Mouse (Mus musculus): Measurements from ENCODE around the gene Kirrel2. TPM values are rescaled to one million over a fixed set of nuclear protein-coding genes. Genes with fewer than 3 reads are reported as not detected.

Kirrel2 gene
- polyA plus RNA-seq, 1 experiment from 2014 or later: 0.73 TPM

- H3K27ac ChIP-seq (ENCODE audit: low read length): no peak overlapping the region
- peaks cover 27% of the 10 kb centered on the region for H3K4me1 ChIP-seq (ENCODE audit: control insufficient read depth, insufficient read depth, low read length)
- WGBS: under 1% methylated on average over 31 of the region's 31 CpGs
- peaks cover 70% of the 10 kb centered on the region for H3K27me3 ChIP-seq (ENCODE audit: control insufficient read depth, insufficient read depth, low read depth, low read length)
- H3K4me2 ChIP-seq (ENCODE audit: low read length): peak overlapping the region; percentile 59
- H3K9ac ChIP-seq (ENCODE audit: low read depth, low read length): peak overlapping the region; percentile 31; the same call in 1 of the 2 replicates
- H3K9me3 ChIP-seq (replicated peaks; ENCODE audit: control insufficient read depth, low read length, poor library complexity, severe bottlenecking): no peaks in the 10 kb centered on the region
- peak overlapping the region; percentile 28 for H3K4me3 ChIP-seq (ENCODE audit: low read depth, low read length)
- ATAC-seq: 0 out of 2 replicates have a peak, but pooled peaks have one; percentile 18
- H3K36me3 ChIP-seq (ENCODE audit: control insufficient read depth, insufficient read depth, low read length): no peaks in the 10 kb centered on the region
These were observed 420 bp downstream of the Kirrel2 start for GRCm38 (mm10) chr7:30456911-30457628.

- Histone ChIP-seq H3K9ac (ENCODE audit: low read depth, low read length) (peak overlapping the region; percentile 30; the same call in 1 of the 2 replicates), H3K36me3 (ENCODE audit: control insufficient read depth, insufficient read depth, low read length) (no peaks in the 10 kb centered on the region), H3K4me3 (ENCODE audit: low read depth, low read length) (peak overlapping the region; percentile 28; the same call in 1 of the 2 replicates), H3K9me3 (replicated peaks; ENCODE audit: control insufficient read depth, low read length, poor library complexity, severe bottlenecking) (no peaks in the 10 kb centered on the region), H3K27ac (ENCODE audit: low read length) (no peak overlapping the region), H3K4me2 (ENCODE audit: low read length) (peak overlapping the region; percentile 59), H3K4me1 (ENCODE audit: control insufficient read depth, insufficient read depth, low read length) (peaks cover 27% of the 10 kb centered on the region), H3K27me3 (ENCODE audit: control insufficient read depth, insufficient read depth, low read depth, low read length) (peaks cover 72% of the 10 kb centered on the region)
- no peak for ATAC-seq
- 1% methylated on average over 9 of the region's 9 CpGs for WGBS
These were observed 1.0 kb downstream of the Kirrel2 start for GRCm38 (mm10) chr7:30456487-30456886.

GRCm38 (mm10) chr7:30454259-30454658, 3.2 kb downstream of the Kirrel2 start:
- Histone ChIP-seq H3K27ac (ENCODE audit: low read length) (no peak overlapping the region), H3K27me3 (ENCODE audit: control insufficient read depth, insufficient read depth, low read depth, low read length) (peaks cover 57% of the 10 kb centered on the region), H3K4me2 (ENCODE audit: low read length) (no peak overlapping the region; the same call in 1 of the 2 replicates), H3K4me3 (ENCODE audit: low read depth, low read length) (no peak overlapping the region), H3K9me3 (replicated peaks; ENCODE audit: control insufficient read depth, low read length, poor library complexity, severe bottlenecking) (no peaks in the 10 kb centered on the region), H3K9ac (ENCODE audit: low read depth, low read length) (no peak overlapping the region; the same call in 1 of the 2 replicates), H3K36me3 (ENCODE audit: control insufficient read depth, insufficient read depth, low read length) (no peaks in the 10 kb centered on the region), H3K4me1 (ENCODE audit: control insufficient read depth, insufficient read depth, low read length) (peaks cover 27% of the 10 kb centered on the region)
- 5% methylated on average over 6 of the region's 6 CpGs for WGBS
- ATAC-seq: no peak

GRCm38 (mm10) chr7:30453766-30454165, 3.7 kb downstream of the Kirrel2 start:
- 3% methylated on average over 25 of the region's 25 CpGs for WGBS
- peaks cover 27% of the 10 kb centered on the region for H3K4me1 ChIP-seq (ENCODE audit: control insufficient read depth, insufficient read depth, low read length)
- H3K4me3 ChIP-seq (ENCODE audit: low read depth, low read length): no peak overlapping the region
- no peaks in the 10 kb centered on the region for H3K36me3 ChIP-seq (ENCODE audit: control insufficient read depth, insufficient read depth, low read length)
- no peaks in the 10 kb centered on the region for H3K9me3 ChIP-seq (replicated peaks; ENCODE audit: control insufficient read depth, low read length, poor library complexity, severe bottlenecking)
- peak overlapping the region; percentile 23 for H3K4me2 ChIP-seq (ENCODE audit: low read length)
- H3K9ac ChIP-seq (ENCODE audit: low read depth, low read length): no peak overlapping the region; the same call in 1 of the 2 replicates
- ATAC-seq: no peak
- H3K27me3 ChIP-seq (ENCODE audit: control insufficient read depth, insufficient read depth, low read depth, low read length): peaks cover 54% of the 10 kb centered on the region
- no peak overlapping the region for H3K27ac ChIP-seq (ENCODE audit: low read length)

GRCm38 (mm10) chr7:30453327-30453726, 4.2 kb downstream of the Kirrel2 start:
- Histone ChIP-seq H3K4me3 (ENCODE audit: low read depth, low read length) (no peak overlapping the region), H3K27me3 (ENCODE audit: control insufficient read depth, insufficient read depth, low read depth, low read length) (peaks cover 54% of the 10 kb centered on the region), H3K9me3 (replicated peaks; ENCODE audit: control insufficient read depth, low read length, poor library complexity, severe bottlenecking) (no peaks in the 10 kb centered on the region), H3K4me1 (ENCODE audit: control insufficient read depth, insufficient read depth, low read length) (peaks cover 26% of the 10 kb centered on the region), H3K27ac (ENCODE audit: low read length) (no peak overlapping the region), H3K36me3 (ENCODE audit: control insufficient read depth, insufficient read depth, low read length) (no peaks in the 10 kb centered on the region), H3K9ac (ENCODE audit: low read depth, low read length) (peak overlapping the region; percentile 46), H3K4me2 (ENCODE audit: low read length) (peak overlapping the region; percentile 23)
- no peak for ATAC-seq
- 18% methylated on average over 25 of the region's 25 CpGs for WGBS

GRCm38 (mm10) chr7:30450241-30450640, 7.2 kb downstream of the Kirrel2 start:
- Histone ChIP-seq H3K9me3 (replicated peaks; ENCODE audit: control insufficient read depth, low read length, poor library complexity, severe bottlenecking) (no peaks in the 10 kb centered on the region), H3K4me1 (ENCODE audit: control insufficient read depth, insufficient read depth, low read length) (peaks cover 13% of the 10 kb centered on the region), H3K27me3 (ENCODE audit: control insufficient read depth, insufficient read depth, low read depth, low read length) (peaks cover 31% of the 10 kb centered on the region), H3K27ac (ENCODE audit: low read length) (no peak overlapping the region), H3K36me3 (ENCODE audit: control insufficient read depth, insufficient read depth, low read length) (no peaks in the 10 kb centered on the region), H3K9ac (ENCODE audit: low read depth, low read length) (no peak overlapping the region), H3K4me2 (ENCODE audit: low read length) (no peak overlapping the region), H3K4me3 (ENCODE audit: low read depth, low read length) (no peak overlapping the region)
- no peak for ATAC-seq
- 72% methylated on average over 7 of the region's 7 CpGs for WGBS

GRCm38 (mm10) chr7:30444971-30445751, 12.3 kb downstream of the Kirrel2 start, which contains the start of gene Aplp1:
TSS of gene Aplp1 (minus strand) at chr7:30445535.
- Histone ChIP-seq H3K4me3 (ENCODE audit: low read depth, low read length) (peak within 1 kb of the TSS; percentile 73), H3K4me2 (ENCODE audit: low read length) (peak within 1 kb of the TSS; percentile 93), H3K9me3 (replicated peaks; ENCODE audit: control insufficient read depth, low read length, poor library complexity, severe bottlenecking) (no peaks in the 10 kb centered on the region), H3K4me1 (ENCODE audit: control insufficient read depth, insufficient read depth, low read length) (peaks cover 25% of the 10 kb centered on the region), H3K9ac (ENCODE audit: low read depth, low read length) (peak within 1 kb of the TSS; percentile 96), H3K36me3 (ENCODE audit: control insufficient read depth, insufficient read depth, low read length) (peaks cover 13% of the 10 kb centered on the region; the same call in 1 of the 2 replicates), H3K27ac (ENCODE audit: low read length) (peak within 1 kb of the TSS; percentile 98), H3K27me3 (ENCODE audit: control insufficient read depth, insufficient read depth, low read depth, low read length) (no peaks in the 10 kb centered on the region)
- WGBS: under 1% methylated on average over 48 of the region's 72 CpGs
- ATAC-seq: peak; percentile 78

GRCm38 (mm10) chr7:30444154-30444970, 13.1 kb downstream of the Kirrel2 start:
- H3K36me3 ChIP-seq (ENCODE audit: control insufficient read depth, insufficient read depth, low read length): peaks cover 18% of the 10 kb centered on the region; the same call in 1 of the 2 replicates
- no peaks in the 10 kb centered on the region for H3K9me3 ChIP-seq (replicated peaks; ENCODE audit: control insufficient read depth, low read length, poor library complexity, severe bottlenecking)
- peak overlapping the region; percentile 98 for H3K27ac ChIP-seq (ENCODE audit: low read length)
- H3K9ac ChIP-seq (ENCODE audit: low read depth, low read length): peak overlapping the region; percentile 96
- H3K4me3 ChIP-seq (ENCODE audit: low read depth, low read length): peak overlapping the region; percentile 73
- peak overlapping the region; percentile 93 for H3K4me2 ChIP-seq (ENCODE audit: low read length)
- H3K4me1 ChIP-seq (ENCODE audit: control insufficient read depth, insufficient read depth, low read length): peaks cover 25% of the 10 kb centered on the region
- WGBS: under 1% methylated on average over 34 of the region's 38 CpGs
- peak; percentile 60 for ATAC-seq
- H3K27me3 ChIP-seq (ENCODE audit: control insufficient read depth, insufficient read depth, low read depth, low read length): no peaks in the 10 kb centered on the region
